Mouse (Mus musculus) E14TG2a.4 (cell line): ENCODE results near the gene Spats2l.

Experiments used
- CTCF ChIP-seq: conservative IDR thresholded peaks from 2 replicates; pipeline ENCODE4 v1.5.1; 2014; ENCODE audit warnings: low read length
- POU5F1 ChIP-seq: IDR thresholded peaks from 2 replicates; pipeline ENCODE4 v1.6.1; 2014; ENCODE audit warnings: low read length, borderline replicate concordance

- TF ChIP-seq CTCF (no peak), POU5F1 (no peak)
These were observed 52.3 kb downstream of the Spats2l start for GRCm38 (mm10) chr1:57826245-57826644.
